Mouse (Mus musculus) forebrain, embryonic 16.5 days (tissue): ENCODE measurements around the gene Rab5b. TPM values are rescaled to one million over a fixed set of nuclear protein-coding genes. Genes with fewer than 3 reads are reported as not detected.

Experiments
- ATAC-seq: fragments of 200-750 bp; cut with Nextera tagmentation; 2 replicates; pipeline ENCODE4 v1.8.0; 2017; ENCODE audit warnings: mild to moderate bottlenecking, moderate library complexity
- H3K27ac ChIP-seq: fragments of 300-500 bp; sonication (generic); 2 replicates; pipeline ENCODE4 v1.5.1; 2014; ENCODE audit warnings: low read length, control low read depth
- H3K27me3 ChIP-seq: fragments of 300-500 bp; sonication (generic); replicated peaks from 2 replicates; pipeline ENCODE4 v1.6.1; 2014; ENCODE audit warnings: low read length; ENCODE audit not compliant: control insufficient read depth, insufficient read depth
- H3K36me3 ChIP-seq: fragments of 300-500 bp; sonication (generic); 2 replicates; pipeline ENCODE4 v1.6.1; 2014; ENCODE audit not compliant: control insufficient read depth, insufficient read depth
- H3K4me1 ChIP-seq: fragments of 300-500 bp; sonication (generic); replicated peaks from 2 replicates; pipeline ENCODE4 v1.6.1; 2014; ENCODE audit warnings: low read length; ENCODE audit not compliant: control insufficient read depth, insufficient read depth
- H3K4me2 ChIP-seq: fragments of 300-500 bp; sonication (generic); 2 replicates; pipeline ENCODE4 v1.6.1; 2014; ENCODE audit warnings: mild to moderate bottlenecking, low read length, control low read depth
- H3K4me3 ChIP-seq: fragments of 300-500 bp; sonication (generic); replicated peaks from 2 replicates; pipeline ENCODE4 v1.5.1; 2014; ENCODE audit warnings: mild to moderate bottlenecking, low read length, control low read depth
- H3K9ac ChIP-seq: fragments of 300-500 bp; sonication (generic); replicated peaks from 2 replicates; pipeline ENCODE4 v1.6.1; 2014; ENCODE audit warnings: low read depth, low read length, control low read depth
- H3K9me3 ChIP-seq: fragments of 300-500 bp; sonication (generic); 2 replicates; pipeline ENCODE4 v1.6.1; 2016; ENCODE audit warnings: low read length; ENCODE audit not compliant: control insufficient read depth
- WGBS: fragments of 180-500 bp; shearing (Covaris S2); extraction: QIAGEN DNeasy Blood & Tissue Kit; methylation state at CpG from one replicate; pipeline ENCODE4 v1.1.7; 2014; 5-methylcytosine and 5-hydroxymethylcytosine counted together
- polyA plus RNA-seq: library from polyadenylated mRNA; unstranded; fragments of >200 nt; fragmentation: Nextera tagmentation; extraction: Ambion mirVana; gene quantifications from 2 replicates; pipeline ENCODE4 v1.2.1, GENCODE M21; 2015

The Rab5b gene
- polyA plus RNA-seq, 1 experiment from 2014 or later, result 131 TPM

GRCm38 (mm10) chr10:128702328-128703007 lies 6.4 kb upstream of the Rab5b start:
- H3K4me3 ChIP-seq, result no peak overlapping the region
- peaks cover 16% of the 10 kb centered on the region for H3K4me1 ChIP-seq
- H3K4me2 ChIP-seq, result no peak overlapping the region
- H3K9me3 ChIP-seq, result no peaks in the 10 kb centered on the region
- WGBS, result 77% methylated on average over 6 of the region's 6 CpGs
- no peaks in the 10 kb centered on the region for H3K27me3 ChIP-seq
- no peak for ATAC-seq
- no peak overlapping the region for H3K9ac ChIP-seq
- no peaks in the 10 kb centered on the region for H3K36me3 ChIP-seq
- no peak overlapping the region for H3K27ac ChIP-seq

DNA sequence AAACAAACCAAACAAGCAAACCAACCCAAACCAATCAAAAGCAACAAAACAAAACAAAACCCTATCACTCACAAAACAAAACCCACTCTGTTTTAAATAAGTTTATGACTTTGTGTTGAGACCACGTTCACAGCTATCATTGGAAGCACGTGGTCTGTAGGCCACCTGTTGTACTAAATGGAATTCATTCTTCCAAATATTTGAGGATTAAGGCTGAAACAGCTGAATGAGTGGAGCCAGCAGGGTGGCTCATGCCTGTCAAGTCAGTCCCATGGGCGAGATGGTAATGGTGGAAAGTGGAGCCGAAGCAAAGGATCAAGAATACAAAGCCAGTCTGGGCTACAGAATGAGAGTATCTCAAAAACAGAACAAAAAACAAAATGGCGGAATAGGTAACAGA lies 4.6 kb upstream of the Rab5b start:
- 86% methylated on average over 5 of the region's 5 CpGs for WGBS
- Histone ChIP-seq H3K4me1 (peaks cover 20% of the 10 kb centered on the region), H3K4me3 (no peak overlapping the region), H3K36me3 (no peaks in the 10 kb centered on the region), H3K27me3 (no peaks in the 10 kb centered on the region), H3K9me3 (no peaks in the 10 kb centered on the region), H3K4me2 (no peak overlapping the region), H3K9ac (no peak overlapping the region), H3K27ac (no peak overlapping the region)
- no peak for ATAC-seq

DNA sequence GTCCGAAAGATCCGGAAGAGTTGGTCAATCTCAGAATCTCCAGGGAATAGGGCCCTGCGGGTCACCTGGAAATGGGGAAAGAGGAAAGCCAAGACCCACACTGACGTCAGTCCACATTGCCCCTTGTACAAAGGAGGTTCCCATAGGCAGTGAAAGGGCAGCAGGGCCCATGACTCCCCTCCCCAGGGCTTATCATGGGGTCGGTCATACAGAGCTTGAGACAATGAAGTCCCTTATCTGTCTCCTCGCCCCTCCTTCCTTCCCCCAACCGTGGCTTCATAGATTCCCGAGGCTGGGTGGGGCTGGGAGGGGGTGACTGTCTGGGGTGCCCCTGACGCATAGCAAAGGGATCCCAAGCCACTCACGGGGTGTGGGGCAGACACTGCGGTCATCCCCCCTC lies 3.5 kb upstream of the Rab5b start:
- Histone ChIP-seq H3K36me3 (no peaks in the 10 kb centered on the region), H3K9ac (no peak overlapping the region), H3K27ac (no peak overlapping the region), H3K4me2 (no peak overlapping the region), H3K9me3 (no peaks in the 10 kb centered on the region), H3K4me3 (no peak overlapping the region), H3K4me1 (peaks cover 21% of the 10 kb centered on the region), H3K27me3 (no peaks in the 10 kb centered on the region)
- ATAC-seq, result no peak
- whole genome bisulfite sequencing, result 88% methylated on average over 11 of the region's 11 CpGs

- H3K36me3 ChIP-seq, result no peaks in the 10 kb centered on the region
- H3K9me3 ChIP-seq, result no peaks in the 10 kb centered on the region
- no peaks in the 10 kb centered on the region for H3K27me3 ChIP-seq
- peaks cover 20% of the 10 kb centered on the region for H3K4me1 ChIP-seq
- no peak overlapping the region for H3K4me2 ChIP-seq
- H3K9ac ChIP-seq, result no peak overlapping the region
- ATAC-seq, result no peak
- no peak overlapping the region for H3K27ac ChIP-seq
- 85% methylated on average over 5 of the region's 5 CpGs for WGBS
- H3K4me3 ChIP-seq, result no peak overlapping the region
These were observed 2.9 kb upstream of the Rab5b start for GRCm38 (mm10) chr10:128699006-128699405.

DNA sequence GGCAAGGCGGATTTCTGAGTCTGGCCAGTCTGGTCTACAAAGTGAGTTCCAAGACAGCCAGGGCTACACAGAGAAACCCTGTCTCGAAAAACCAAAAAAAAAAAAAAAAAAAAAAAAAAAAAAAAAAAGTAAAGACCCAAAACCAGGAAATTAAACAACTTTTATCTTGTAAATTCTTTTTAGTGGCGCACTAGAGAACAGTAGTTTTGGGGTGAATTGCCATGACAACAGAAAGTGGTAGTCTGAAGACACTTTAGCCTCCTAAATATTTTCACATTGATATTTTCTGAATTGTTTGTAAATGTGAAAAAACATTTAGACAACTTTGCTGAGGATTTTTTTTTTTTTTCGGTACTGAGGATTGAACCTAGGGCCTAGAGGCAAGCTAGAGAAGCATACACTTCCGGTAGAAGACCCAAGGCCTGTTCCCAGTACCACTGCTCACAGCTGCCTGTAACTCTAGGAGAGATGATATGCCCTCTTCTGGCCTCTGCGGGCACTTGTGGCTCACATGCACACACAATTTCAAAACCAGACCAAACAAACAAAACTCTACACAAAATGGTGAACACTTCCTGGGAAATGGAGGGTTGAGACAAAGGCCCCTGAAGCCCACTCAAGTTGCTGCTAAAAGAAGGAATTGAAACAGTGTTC lies 1.1 kb upstream of the Rab5b start:
- Histone ChIP-seq H3K27me3 (no peaks in the 10 kb centered on the region), H3K4me2 (peak overlapping the region; percentile 67), H3K9me3 (no peaks in the 10 kb centered on the region), H3K27ac (peak overlapping the region; percentile 87), H3K9ac (no peak overlapping the region; the same call in 1 of the 2 replicates), H3K36me3 (no peaks in the 10 kb centered on the region), H3K4me1 (peaks cover 15% of the 10 kb centered on the region), H3K4me3 (peak overlapping the region; percentile 50)
- 87% methylated on average over 6 of the region's 6 CpGs for WGBS
- no peak for ATAC-seq

DNA sequence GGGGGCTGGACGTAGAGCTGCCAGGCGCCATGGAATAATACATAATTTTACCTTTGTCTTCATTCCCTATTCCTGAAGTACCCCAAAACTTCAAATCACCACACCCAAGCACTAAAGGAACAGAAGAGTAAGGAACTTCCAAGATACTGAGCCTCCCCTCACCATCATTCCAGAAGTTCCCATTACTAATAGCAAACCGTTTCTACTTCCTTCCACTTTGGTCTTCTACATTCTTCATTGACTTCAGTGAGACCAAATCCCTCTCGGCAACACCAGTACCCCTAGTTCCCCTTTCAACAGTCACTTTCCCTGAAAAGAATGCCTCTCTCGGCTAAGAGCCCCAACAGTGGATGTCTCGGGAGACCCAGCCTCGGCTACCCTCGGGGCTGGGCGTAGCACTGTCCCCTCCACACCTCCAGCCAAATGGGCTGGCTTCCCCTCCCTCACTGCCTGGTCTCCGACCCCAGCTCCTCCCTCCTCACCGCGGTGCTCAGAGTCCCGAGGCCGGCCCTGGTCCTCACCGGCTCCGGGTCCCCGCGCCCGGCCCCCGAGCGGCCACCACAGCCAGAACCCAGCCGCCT lies 563 bp downstream of the Rab5b start:
- WGBS, result under 1% methylated on average over 22 of the region's 22 CpGs
- no peak for ATAC-seq
- H3K9ac ChIP-seq, result peak overlapping the region; percentile 79
- H3K27me3 ChIP-seq, result no peaks in the 10 kb centered on the region
- H3K4me1 ChIP-seq, result peaks cover 17% of the 10 kb centered on the region
- peak overlapping the region; percentile 55 for H3K4me3 ChIP-seq
- H3K4me2 ChIP-seq, result peak overlapping the region; percentile 68
- H3K36me3 ChIP-seq, result no peaks in the 10 kb centered on the region
- H3K9me3 ChIP-seq, result no peaks in the 10 kb centered on the region
- H3K27ac ChIP-seq, result peak overlapping the region; percentile 91

- Histone ChIP-seq H3K9me3 (no peaks in the 10 kb centered on the region), H3K4me1 (peaks cover 5% of the 10 kb centered on the region), H3K27me3 (no peaks in the 10 kb centered on the region), H3K36me3 (no peaks in the 10 kb centered on the region), H3K4me2 (peak overlapping the region; percentile 68), H3K27ac (peak overlapping the region; percentile 62; the same call in 1 of the 2 replicates), H3K9ac (peak overlapping the region; percentile 63), H3K4me3 (peak overlapping the region; percentile 54)
- no peak for ATAC-seq
- 2% methylated on average over 9 of the region's 9 CpGs for WGBS
These were observed 21.5 kb downstream of the Rab5b start for GRCm38 (mm10) chr10:128674469-128675008.

- H3K4me2 ChIP-seq, result peak within 1 kb of the TSS; percentile 68
- H3K27me3 ChIP-seq, result no peaks in the 10 kb centered on the region
- H3K9ac ChIP-seq, result peak within 1 kb of the TSS; percentile 63
- H3K27ac ChIP-seq, result peak within 1 kb of the TSS; percentile 62; the same call in 1 of the 2 replicates
- no peaks in the 10 kb centered on the region for H3K36me3 ChIP-seq
- WGBS, result under 1% methylated on average over 59 of the region's 60 CpGs
- peaks cover 8% of the 10 kb centered on the region for H3K4me1 ChIP-seq
- peak within 1 kb of the TSS; percentile 54 for H3K4me3 ChIP-seq
- H3K9me3 ChIP-seq, result no peaks in the 10 kb centered on the region
- ATAC-seq, result peak; percentile 95
These were observed 22.1 kb downstream of the Rab5b start, which contains the start of gene Suox for GRCm38 (mm10) chr10:128673763-128674468. Gene Suox (minus strand): TSS chr10:128674073.

DNA sequence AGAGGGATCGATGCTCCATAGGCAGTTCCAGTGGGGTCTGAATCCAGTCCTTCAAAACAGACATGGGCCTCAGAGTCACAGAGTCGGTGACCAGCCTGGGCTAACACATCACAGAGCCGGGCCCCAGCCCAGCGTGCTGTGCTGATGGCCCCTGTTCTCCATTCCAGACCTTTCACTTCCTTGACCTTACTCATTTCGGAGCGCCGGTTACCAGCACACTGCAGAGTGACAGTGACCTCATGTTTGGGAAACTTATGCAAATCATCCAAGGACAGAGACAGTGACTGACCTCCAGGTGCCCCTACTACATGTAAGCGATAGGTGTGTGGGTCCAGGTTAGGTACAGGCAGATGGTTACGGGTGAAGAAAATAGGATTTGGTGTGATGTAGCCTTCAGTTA lies 24.9 kb downstream of the Rab5b start:
- 95% methylated on average over 9 of the region's 9 CpGs for WGBS
- no peak overlapping the region for H3K9ac ChIP-seq

More for the DNA sequence above, 24.9 kb downstream of the Rab5b start:
- no peak for ATAC-seq
- H3K36me3 ChIP-seq, result no peaks in the 10 kb centered on the region
- H3K4me2 ChIP-seq, result no peak overlapping the region
- no peaks in the 10 kb centered on the region for H3K9me3 ChIP-seq
- H3K4me1 ChIP-seq, result peaks cover 13% of the 10 kb centered on the region
- no peak overlapping the region for H3K4me3 ChIP-seq
- no peak overlapping the region for H3K27ac ChIP-seq
- H3K27me3 ChIP-seq, result no peaks in the 10 kb centered on the region
